Mouse (Mus musculus): ENCODE measurements around the gene Elmo1.

DNA sequence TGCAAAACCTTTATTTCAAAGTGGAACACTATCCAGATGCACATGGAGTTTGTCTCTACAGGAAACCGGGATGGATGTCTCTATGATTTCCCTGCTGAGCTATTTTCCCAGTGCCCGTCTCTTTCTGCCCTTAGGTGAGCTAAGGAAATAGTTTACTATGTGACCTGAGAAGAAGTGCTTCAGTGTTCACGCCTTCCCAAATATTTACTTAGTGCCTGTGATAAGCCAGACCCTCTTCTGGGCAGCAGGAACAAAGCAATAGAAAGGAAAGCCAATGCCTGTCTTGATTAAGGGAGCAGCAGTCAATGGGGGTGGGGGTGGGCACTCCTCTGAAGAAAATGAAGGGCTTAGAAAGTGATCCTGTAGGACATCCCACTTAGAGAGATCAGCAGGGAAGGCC, 401.3 kb downstream of the Elmo1 start:
- TF ChIP-seq CTCF (IDR thresholded peaks at IDR 0.05; ENCODE audit: low read depth, low read length) (no peak), POLR2A (IDR thresholded peaks at IDR 0.05; ENCODE audit: insufficient read depth, low read length) (no peak)

All from ES-Bruce4 (cell line).